Mouse (Mus musculus) liver, embryonic 14.5 days (tissue): Measurements from ENCODE around the gene Myb.

ENCODE experiments used
- CTCF ChIP-seq: IDR thresholded peaks from 2 replicates; pipeline ENCODE4 v1.5.1; 2016; ENCODE audit warnings: antibody characterized with exemption, low read depth, control low read depth
- EP300 ChIP-seq: IDR thresholded peaks from 2 replicates; pipeline ENCODE4 v1.6.1; 2016; ENCODE audit warnings: antibody characterized with exemption, low read depth

- no peak for TF ChIP-seq CTCF
- no peak for TF ChIP-seq EP300
Observed at GRCm38 (mm10) chr10:21167165-21167564, 6.4 kb upstream of the Myb start.
